Mouse (Mus musculus): ENCODE measurements around the gene Uvrag. TPM values are rescaled to one million over a fixed set of nuclear protein-coding genes. Genes with fewer than 3 reads are reported as not detected.

Gene Uvrag
- polyA plus RNA-seq, 1 experiment, result 12.3 TPM

GRCm38 (mm10) chr7:99164873-99165410 lies 24.0 kb upstream of the Uvrag start:
- TF ChIP-seq POLR2A (IDR thresholded peaks at IDR 0.05; ENCODE audit: borderline replicate concordance, extremely low read depth, insufficient read depth, insufficient read length, poor library complexity, severe bottlenecking) (no peak), CTCF (IDR thresholded peaks at IDR 0.05; ENCODE audit: borderline replicate concordance, extremely low read depth, insufficient read depth, insufficient read length) (no peak)
- no peak for DNase-seq (ENCODE audit: low read depth)

DNA sequence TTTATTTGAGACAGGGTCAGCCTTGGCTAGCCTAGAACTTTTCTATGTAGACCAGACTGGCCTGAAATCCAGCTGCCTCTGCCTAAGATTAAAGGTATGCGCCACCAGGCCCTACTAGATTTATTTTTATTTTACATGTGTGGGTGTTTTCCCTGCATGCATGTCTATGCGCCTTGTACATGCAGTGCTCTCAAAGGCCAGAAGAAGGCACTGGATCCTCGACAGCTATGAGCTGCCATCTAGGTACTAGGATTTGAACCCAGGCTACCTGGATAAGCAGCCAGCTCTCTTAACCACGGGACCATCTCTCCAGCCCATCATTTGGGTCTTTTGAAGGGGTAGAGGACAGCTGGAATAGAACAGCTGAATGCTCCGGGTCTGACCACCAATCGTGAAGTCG lies 21.5 kb upstream of the Uvrag start:
- TF ChIP-seq POLR2A (IDR thresholded peaks at IDR 0.05; ENCODE audit: borderline replicate concordance, extremely low read depth, insufficient read depth, insufficient read length, poor library complexity, severe bottlenecking), result no peak
- TF ChIP-seq CTCF (IDR thresholded peaks at IDR 0.05; ENCODE audit: borderline replicate concordance, extremely low read depth, insufficient read depth, insufficient read length), result no peak
- DNase-seq (ENCODE audit: low read depth), result no peak

- no peak for DNase-seq (ENCODE audit: low read depth)
- TF ChIP-seq POLR2A (IDR thresholded peaks at IDR 0.05; ENCODE audit: borderline replicate concordance, extremely low read depth, insufficient read depth, insufficient read length, poor library complexity, severe bottlenecking), result no peak
Observed at GRCm38 (mm10) chr7:99161961-99162360, 21.0 kb upstream of the Uvrag start.

DNA sequence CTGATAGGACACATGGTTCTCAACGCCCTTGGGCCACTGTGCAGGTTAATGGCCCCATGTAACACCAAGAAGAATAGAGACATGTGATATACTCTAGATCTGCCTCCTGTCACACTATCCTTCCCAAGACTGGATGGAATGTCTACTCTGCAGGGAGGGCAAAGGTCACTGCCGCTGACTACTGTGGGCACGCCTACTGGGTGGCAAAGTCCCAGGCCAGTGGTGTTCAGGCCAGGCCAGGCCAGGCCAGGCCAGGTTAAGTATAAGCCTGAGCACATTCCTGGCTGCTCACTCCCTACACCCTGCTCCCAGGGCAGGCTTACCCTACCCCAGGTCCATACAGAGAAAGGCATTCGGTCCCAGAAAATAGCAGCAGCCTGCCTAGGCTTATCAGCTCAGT lies 20.6 kb upstream of the Uvrag start:
- no peak for TF ChIP-seq POLR2A (IDR thresholded peaks at IDR 0.05; ENCODE audit: borderline replicate concordance, extremely low read depth, insufficient read depth, insufficient read length, poor library complexity, severe bottlenecking)
- TF ChIP-seq CTCF (IDR thresholded peaks at IDR 0.05; ENCODE audit: borderline replicate concordance, extremely low read depth, insufficient read depth, insufficient read length), result no peak
- DNase-seq (ENCODE audit: low read depth), result no peak

- no peak for DNase-seq (ENCODE audit: low read depth)
- TF ChIP-seq POLR2A (IDR thresholded peaks at IDR 0.05; ENCODE audit: borderline replicate concordance, extremely low read depth, insufficient read depth, insufficient read length, poor library complexity, severe bottlenecking) (no peak), CTCF (IDR thresholded peaks at IDR 0.05; ENCODE audit: borderline replicate concordance, extremely low read depth, insufficient read depth, insufficient read length) (no peak)
Observed at GRCm38 (mm10) chr7:99160995-99161394, 20.1 kb upstream of the Uvrag start.

GRCm38 (mm10) chr7:99159446-99159845 lies 18.5 kb upstream of the Uvrag start:
- no peak for DNase-seq (ENCODE audit: low read depth)
- no peak for TF ChIP-seq CTCF (IDR thresholded peaks at IDR 0.05; ENCODE audit: borderline replicate concordance, extremely low read depth, insufficient read depth, insufficient read length)
- TF ChIP-seq POLR2A (IDR thresholded peaks at IDR 0.05; ENCODE audit: borderline replicate concordance, extremely low read depth, insufficient read depth, insufficient read length, poor library complexity, severe bottlenecking), result no peak

GRCm38 (mm10) chr7:99158904-99159303 lies 18.0 kb upstream of the Uvrag start:
- no peak for TF ChIP-seq CTCF (IDR thresholded peaks at IDR 0.05; ENCODE audit: borderline replicate concordance, extremely low read depth, insufficient read depth, insufficient read length)
- TF ChIP-seq POLR2A (IDR thresholded peaks at IDR 0.05; ENCODE audit: borderline replicate concordance, extremely low read depth, insufficient read depth, insufficient read length, poor library complexity, severe bottlenecking), result no peak
- DNase-seq (ENCODE audit: low read depth), result no peak

- TF ChIP-seq CTCF (IDR thresholded peaks at IDR 0.05; ENCODE audit: borderline replicate concordance, extremely low read depth, insufficient read depth, insufficient read length) (no peak), POLR2A (IDR thresholded peaks at IDR 0.05; ENCODE audit: borderline replicate concordance, extremely low read depth, insufficient read depth, insufficient read length, poor library complexity, severe bottlenecking) (no peak)
- no peak for DNase-seq (ENCODE audit: low read depth)
Observed at GRCm38 (mm10) chr7:99158011-99158410, 17.1 kb upstream of the Uvrag start.

DNA sequence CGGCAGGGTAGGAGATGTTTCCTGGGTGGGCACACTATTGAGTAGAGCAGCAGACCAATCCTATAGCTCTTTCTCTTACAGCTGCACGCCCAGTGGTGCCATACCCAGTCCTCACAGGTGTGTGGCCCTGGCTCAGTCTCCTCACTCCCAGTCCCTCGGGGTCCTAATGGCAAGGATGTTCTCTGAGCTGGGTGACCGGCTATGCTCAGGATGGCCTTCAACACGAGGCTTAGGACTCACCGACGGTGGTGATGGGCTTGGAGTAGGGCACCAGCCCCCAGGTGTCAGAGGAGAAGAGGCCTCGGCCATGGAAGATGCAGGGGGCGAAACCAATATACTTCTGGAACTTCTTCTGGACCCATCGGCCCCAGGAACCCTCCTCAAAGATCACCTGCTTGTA lies 15.8 kb upstream of the Uvrag start:
- TF ChIP-seq POLR2A (IDR thresholded peaks at IDR 0.05; ENCODE audit: borderline replicate concordance, extremely low read depth, insufficient read depth, insufficient read length, poor library complexity, severe bottlenecking) (no peak), CTCF (IDR thresholded peaks at IDR 0.05; ENCODE audit: borderline replicate concordance, extremely low read depth, insufficient read depth, insufficient read length) (no peak)
- no peak for DNase-seq (ENCODE audit: low read depth)

DNA sequence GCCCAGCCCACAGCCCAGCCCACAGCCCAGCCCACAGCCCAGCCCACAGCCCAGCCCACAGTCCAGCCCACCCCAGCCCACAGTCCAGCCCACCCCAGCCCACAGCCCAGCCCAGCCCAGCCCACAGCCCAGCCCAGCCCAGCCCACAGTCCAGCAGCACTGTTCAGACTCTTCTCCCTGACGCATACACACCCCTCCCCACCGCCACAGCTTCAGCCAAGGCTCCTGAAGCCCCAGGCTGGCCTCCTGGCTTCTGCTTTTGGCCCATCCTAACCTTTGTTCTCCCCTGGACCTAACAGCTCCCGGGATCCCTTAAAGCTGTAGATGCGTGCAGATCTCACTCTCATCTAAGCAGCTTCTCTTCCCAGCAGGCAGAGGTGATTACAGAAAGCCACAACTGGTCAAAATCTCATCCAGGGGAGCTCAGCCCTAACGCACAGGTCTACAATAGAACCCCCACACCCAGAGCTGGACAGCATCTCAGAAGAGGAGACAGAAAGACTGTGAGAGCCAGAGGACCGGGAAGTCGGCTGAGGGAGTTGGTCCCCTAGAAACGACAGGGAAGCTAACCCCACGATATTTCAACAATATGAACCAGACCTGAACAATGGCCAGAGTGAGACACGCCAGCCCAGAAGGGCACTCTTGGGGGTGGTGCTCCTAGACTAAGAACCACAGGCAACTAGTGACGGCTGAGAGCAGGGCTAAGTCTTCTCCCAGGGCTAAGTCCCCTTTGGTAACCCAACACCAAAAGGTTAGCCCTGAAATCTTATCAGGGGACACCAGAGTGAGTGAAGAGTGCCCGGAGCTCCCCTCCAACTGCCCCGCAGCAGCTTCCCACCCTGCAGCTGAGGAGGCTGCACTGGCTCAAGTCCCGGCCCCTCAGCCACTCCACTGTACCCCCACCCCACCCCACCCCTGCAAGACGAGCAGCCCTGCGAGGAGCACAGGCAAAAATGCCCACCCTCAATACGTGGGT lies 14.7 kb upstream of the Uvrag start:
- peak; percentile 77 for DNase-seq (ENCODE audit: low read depth)

GRCm38 (mm10) chr7:99154648-99155151 lies 13.8 kb upstream of the Uvrag start:
- DNase-seq (ENCODE audit: low read depth), result peak; percentile 49
- TF ChIP-seq POLR2A (IDR thresholded peaks at IDR 0.05; ENCODE audit: borderline replicate concordance, extremely low read depth, insufficient read depth, insufficient read length, poor library complexity, severe bottlenecking), result no peak
- TF ChIP-seq CTCF (IDR thresholded peaks at IDR 0.05; ENCODE audit: borderline replicate concordance, extremely low read depth, insufficient read depth, insufficient read length), result no peak

More for the DNA sequence above, 14.7 kb upstream of the Uvrag start:
- TF ChIP-seq CTCF (IDR thresholded peaks at IDR 0.05; ENCODE audit: borderline replicate concordance, extremely low read depth, insufficient read depth, insufficient read length) (no peak), POLR2A (IDR thresholded peaks at IDR 0.05; ENCODE audit: borderline replicate concordance, extremely low read depth, insufficient read depth, insufficient read length, poor library complexity, severe bottlenecking) (no peak)

Measured in brain, embryonic 14.5 days (tissue).